Mouse (Mus musculus) T-helper 1 cell (primary cell): ENCODE measurements around the gene Rsph9.

Experiments used
- in situ Hi-C: fragments of 300-600 bp; cut with MboI, MseI; formaldehyde crosslinking; loops from one replicate; pipeline ENCODE4 v1.15.1; 2025; ENCODE audit warnings: high pct_unique_total_duplicates

The Rsph9 gene

GRCm38 (mm10) chr17:46143578-46144423 lies at the start of gene Rsph9:
Gene Rsph9 (minus strand): TSS chr17:46144216.
- in situ Hi-C loops = no loop called here

GRCm38 (mm10) chr17:46188829-46189228 lies 44.8 kb upstream of the Rsph9 start:
- in situ Hi-C loops = no loop called here

- in situ Hi-C loops = no loop called here
Measured at GRCm38 (mm10) chr17:46182273-46182672, 38.3 kb upstream of the Rsph9 start.

- in situ Hi-C loops = loop anchor here (25.0 kb wide), 1 partner anchor 1342 kb away; the partner anchor contains the start of genes Ccnd3 and Taf8
Measured at GRCm38 (mm10) chr17:46170538-46170937, 26.5 kb upstream of the Rsph9 start.

- in situ Hi-C loops = loop anchor here (5.0 to 25.0 kb wide), 3 partner anchors 79 to 1344 kb away; partner anchors contain the start of genes Ccnd3, Polr1c, Slc35b2 and Taf8
Measured at GRCm38 (mm10) chr17:46168768-46169167, 24.8 kb upstream of the Rsph9 start.

GRCm38 (mm10) chr17:46168318-46168717 lies 24.3 kb upstream of the Rsph9 start:
- in situ Hi-C loops = loop anchor here (5.0 to 25.0 kb wide), 3 partner anchors 79 to 1344 kb away; partner anchors contain the start of genes Ccnd3, Polr1c, Slc35b2 and Taf8

GRCm38 (mm10) chr17:46167014-46167413 lies 23.0 kb upstream of the Rsph9 start:
- in situ Hi-C loops = loop anchor here (5.0 to 25.0 kb wide), 3 partner anchors 80 to 1345 kb away; partner anchors contain the start of genes Ccnd3, Polr1c, Slc35b2 and Taf8

GRCm38 (mm10) chr17:46166270-46166669 lies 22.3 kb upstream of the Rsph9 start:
- in situ Hi-C loops = loop anchor here (5.0 to 25.0 kb wide), 3 partner anchors 81 to 1346 kb away; partner anchors contain the start of genes Ccnd3, Polr1c, Slc35b2 and Taf8

GRCm38 (mm10) chr17:46165460-46165859 lies 21.4 kb upstream of the Rsph9 start:
- in situ Hi-C loops = loop anchor here (5.0 to 25.0 kb wide), 3 partner anchors 82 to 1347 kb away; partner anchors contain the start of genes Ccnd3, Polr1c, Slc35b2 and Taf8

- in situ Hi-C loops = loop anchor here (5.0 to 25.0 kb wide), 3 partner anchors 83 to 1348 kb away; partner anchors contain the start of genes Ccnd3, Polr1c, Slc35b2 and Taf8
Measured at GRCm38 (mm10) chr17:46164791-46165190, 20.8 kb upstream of the Rsph9 start.

GRCm38 (mm10) chr17:46164301-46164700 lies 20.3 kb upstream of the Rsph9 start:
- in situ Hi-C loops = loop anchor here (10.0 to 25.0 kb wide), 2 partner anchors 600 to 1348 kb away; partner anchors contain the start of genes Ccnd3, Slc35b2 and Taf8

- in situ Hi-C loops = loop anchor here (10.0 to 25.0 kb wide), 2 partner anchors 598 to 1349 kb away; partner anchors contain the start of genes Ccnd3, Slc35b2 and Taf8
Measured at GRCm38 (mm10) chr17:46162951-46163421, 19.0 kb upstream of the Rsph9 start.

GRCm38 (mm10) chr17:46162551-46162950 lies 18.5 kb upstream of the Rsph9 start:
- in situ Hi-C loops = loop anchor here (10.0 to 25.0 kb wide), 2 partner anchors 598 to 1350 kb away; partner anchors contain the start of genes Ccnd3, Slc35b2 and Taf8

- in situ Hi-C loops = loop anchor here (10.0 to 25.0 kb wide), 2 partner anchors 597 to 1351 kb away; partner anchors contain the start of genes Ccnd3, Slc35b2 and Taf8
Measured at GRCm38 (mm10) chr17:46161710-46162109, 17.7 kb upstream of the Rsph9 start.

- in situ Hi-C loops = loop anchor here (10.0 to 25.0 kb wide), 2 partner anchors 596 to 1351 kb away; partner anchors contain the start of genes Ccnd3, Slc35b2 and Taf8
Measured at GRCm38 (mm10) chr17:46161179-46161578, 17.2 kb upstream of the Rsph9 start.

- in situ Hi-C loops = loop anchor here (10.0 to 25.0 kb wide), 2 partner anchors 596 to 1352 kb away; partner anchors contain the start of genes Ccnd3, Slc35b2 and Taf8
Measured at GRCm38 (mm10) chr17:46160686-46161085, 16.7 kb upstream of the Rsph9 start, which contains the start of gene Gtpbp2. Gene Gtpbp2 (plus strand): TSS chr17:46161032.

- in situ Hi-C loops = loop anchor here (10.0 to 25.0 kb wide), 2 partner anchors 595 to 1352 kb away; partner anchors contain the start of genes Ccnd3, Slc35b2 and Taf8
Measured at GRCm38 (mm10) chr17:46160090-46160662, 16.2 kb upstream of the Rsph9 start.

- in situ Hi-C loops = loop anchor here (25.0 kb wide), 1 partner anchor 1353 kb away; the partner anchor contains the start of genes Ccnd3 and Taf8
Measured at GRCm38 (mm10) chr17:46159236-46159635, 15.2 kb upstream of the Rsph9 start.

GRCm38 (mm10) chr17:46157131-46157530 lies 13.1 kb upstream of the Rsph9 start:
- in situ Hi-C loops = loop anchor here (25.0 kb wide), 1 partner anchor 1355 kb away; the partner anchor contains the start of genes Ccnd3 and Taf8

- in situ Hi-C loops = loop anchor here (25.0 kb wide), 1 partner anchor 1356 kb away; the partner anchor contains the start of genes Ccnd3 and Taf8
Measured at GRCm38 (mm10) chr17:46156680-46157079, 12.7 kb upstream of the Rsph9 start.

- in situ Hi-C loops = loop anchor here (25.0 kb wide), 1 partner anchor 1358 kb away; the partner anchor contains the start of genes Ccnd3 and Taf8
Measured at GRCm38 (mm10) chr17:46154336-46154735, 10.3 kb upstream of the Rsph9 start.
